Comparison of ENCODE assay signal across 17 mouse cellular contexts in genomic region chr3:27901846-27902245, GRCm38 (mm10). TPM values are rescaled to one million over a fixed set of nuclear protein-coding genes. Genes with fewer than 3 reads are reported as not detected.
DNase-seq lines count a peak whose midpoint lies in the region; ATAC-seq and TF ChIP-seq lines count a peak whose summit lies in the region.
"Had no signal": no experiment of that assay in that cellular context is flagged by ENCODE, and none has a peak within 500 bp of the region (broad histone marks: within the 10 kb centered on the region; RNA-seq: fewer than 3 reads in every experiment).

No protein-coding gene starts in this region.

- TF ChIP-seq EP300 in stomach, postnatal 0 days (optimal IDR thresholded peaks at IDR 0.05) = no peak

- no peaks in the 10 kb centered on the region for H3K27me3 ChIP-seq in Patski
- H3K27me3 ChIP-seq in stomach, postnatal 0 days (ENCODE audit: control insufficient read depth, insufficient read depth, low read length) = no peaks in the 10 kb centered on the region
- H3K27me3 ChIP-seq: embryonic facial prominence, embryonic 12.5 days; forebrain, embryonic 12.5 days; heart, embryonic 13.5 days; hindbrain, embryonic 13.5 days; limb, embryonic 13.5 days; midbrain, embryonic 15.5 days; neural tube, embryonic 13.5 days had no signal

- no peak overlapping the region for H3K9ac ChIP-seq in stomach, postnatal 0 days (ENCODE audit: low read length)
- H3K9ac ChIP-seq: embryonic facial prominence, embryonic 12.5 days; forebrain, embryonic 12.5 days; heart, embryonic 13.5 days; hindbrain, embryonic 13.5 days; limb, embryonic 13.5 days; midbrain, embryonic 15.5 days; neural tube, embryonic 13.5 days had no signal

- WGBS in stomach, postnatal 0 days = 95% methylated on average over 6 of the region's 6 CpGs

- H3K9me3 ChIP-seq in stomach, postnatal 0 days (ENCODE audit: control insufficient read depth, low read length) = no peaks in the 10 kb centered on the region
- H3K9me3 ChIP-seq: embryonic facial prominence, embryonic 12.5 days; heart, embryonic 13.5 days; hindbrain, embryonic 13.5 days; midbrain, embryonic 15.5 days; neural tube, embryonic 13.5 days had no signal

- no peak overlapping the region for H3K4me2 ChIP-seq in stomach, postnatal 0 days (replicated peaks; ENCODE audit: low read depth)
- H3K4me2 ChIP-seq: embryonic facial prominence, embryonic 12.5 days; forebrain, embryonic 12.5 days; heart, embryonic 13.5 days; hindbrain, embryonic 13.5 days; limb, embryonic 13.5 days; midbrain, embryonic 15.5 days; neural tube, embryonic 13.5 days had no signal

- peaks cover 12% of the 10 kb centered on the region; the same call in 1 of the 2 replicates for H3K4me1 ChIP-seq in stomach, postnatal 0 days (replicated peaks; ENCODE audit: control insufficient read depth, insufficient read depth)
- H3K4me1 ChIP-seq: hindbrain, embryonic 13.5 days; neural tube, embryonic 13.5 days had no signal

- in situ Hi-C loops in Patski (cut with MboI; ENCODE audit: low pct_unique_long_range_greater_than_20kb) = no loop called here

- CTCF ChIA-PET in Patski (lab: Charles Lee) = interaction anchor here (1.1 to 1.4 kb wide), 2 partner anchors 9 to 11 kb away, joined by 3 read pairs; no protein-coding TSS in a partner anchor

- ATAC-seq in Patski = no peak
- ATAC-seq in stomach, postnatal 0 days (ENCODE audit: low FRiP score, low TSS enrichment) = no peak
- ATAC-seq: midbrain, embryonic 15.5 days had no signal

- H3K36me3 ChIP-seq in stomach, postnatal 0 days (ENCODE audit: control insufficient read depth, insufficient read depth, low read length) = no peaks in the 10 kb centered on the region
- H3K36me3 ChIP-seq: embryonic facial prominence, embryonic 12.5 days; forebrain, embryonic 12.5 days; heart, embryonic 13.5 days; hindbrain, embryonic 13.5 days; limb, embryonic 13.5 days; midbrain, embryonic 15.5 days; neural tube, embryonic 13.5 days had no signal

- POLR2A ChIA-PET in Patski (lab: Charles Lee) = no interaction called here

- peak; percentile 27 for DNase-seq in kidney, postnatal 10 days
- DNase-seq in kidney, postnatal 14 days = no peak
- peak; percentile 7 for DNase-seq in thymus, postnatal 14 days
- DNase-seq in thymus, adult 18-20 months = no peak
- no peak for DNase-seq in Patski (ENCODE audit: low read depth, low spot score)
- DNase-seq in stomach, postnatal 0 days (ENCODE audit: low spot score) = no peak
- DNase-seq in ovary, postnatal 10 days (ENCODE audit: low spot score) = no peak
- DNase-seq: cerebellum, postnatal 14 days; right cerebral cortex, adult 18-20 months had no signal

- peak; percentile 69 for TF ChIP-seq CTCF in Patski (IDR thresholded peaks at IDR 0.05)
- TF ChIP-seq CTCF in stomach, postnatal 0 days (IDR thresholded peaks at IDR 0.05; ENCODE audit: low read depth) = peak; percentile 49

- H3K27ac ChIP-seq in stomach, postnatal 0 days (replicated peaks) = no peak overlapping the region
- H3K27ac ChIP-seq: embryonic facial prominence, embryonic 12.5 days; forebrain, embryonic 12.5 days; heart, embryonic 13.5 days; hindbrain, embryonic 13.5 days; limb, embryonic 13.5 days; macrophage; midbrain, embryonic 15.5 days; neural tube, embryonic 13.5 days had no signal

- no peak overlapping the region for H3K4me3 ChIP-seq in stomach, postnatal 0 days (ENCODE audit: low read depth, low read length)
- H3K4me3 ChIP-seq: embryonic facial prominence, embryonic 12.5 days; forebrain, embryonic 12.5 days; heart, embryonic 13.5 days; hindbrain, embryonic 13.5 days; limb, embryonic 13.5 days; midbrain, embryonic 15.5 days; neural tube, embryonic 13.5 days had no signal

RNA-seq across cellular contexts. Expression of gene Tmem212, which starts 5.7 kb away (rescaled TPM):
- polyA plus RNA-seq in Patski (2021) = 0.12 TPM
- not detected in 2 replicates for polyA plus RNA-seq in stomach, postnatal 0 days (2015; fragmentation: Nextera tagmentation; extraction: Ambion mirVana)
- polyA plus RNA-seq: embryonic facial prominence, embryonic 12.5 days; forebrain, embryonic 12.5 days; heart, embryonic 13.5 days; hindbrain, embryonic 13.5 days; limb, embryonic 13.5 days; macrophage; neural tube, embryonic 13.5 days had no signal

RNA-seq across cellular contexts. Expression of gene Pld1, which starts 36.6 kb away (rescaled TPM):
- polyA plus RNA-seq in Patski (2021) = 16.1 TPM
- 5.7 and 5.8 TPM in 2 replicates for polyA plus RNA-seq in stomach, postnatal 0 days (2015; fragmentation: Nextera tagmentation; extraction: Ambion mirVana)

Comparison
In these comparisons a context has a peak if more than half of its experiments do, and no peak if none do; other contexts are left out.
1. DNase-seq: peak in kidney, postnatal 10 days (single experiment) and thymus, postnatal 14 days (single experiment); none in kidney, postnatal 14 days (single experiment), thymus, adult 18-20 months (0 of 2), Patski (single experiment), stomach, postnatal 0 days (single experiment) and ovary, postnatal 10 days (single experiment).